Mouse (Mus musculus) natural killer cell, adult 2 months (primary cell): ENCODE results near the gene Sfrp5.

ENCODE experiments used
- DNase-seq, 2 experiments: peaks; one replicate each; pipeline ENCODE4 v3.0.0; 2022; ENCODE audit warnings: low spot score in 2 of 2

Gene Sfrp5

DNA sequence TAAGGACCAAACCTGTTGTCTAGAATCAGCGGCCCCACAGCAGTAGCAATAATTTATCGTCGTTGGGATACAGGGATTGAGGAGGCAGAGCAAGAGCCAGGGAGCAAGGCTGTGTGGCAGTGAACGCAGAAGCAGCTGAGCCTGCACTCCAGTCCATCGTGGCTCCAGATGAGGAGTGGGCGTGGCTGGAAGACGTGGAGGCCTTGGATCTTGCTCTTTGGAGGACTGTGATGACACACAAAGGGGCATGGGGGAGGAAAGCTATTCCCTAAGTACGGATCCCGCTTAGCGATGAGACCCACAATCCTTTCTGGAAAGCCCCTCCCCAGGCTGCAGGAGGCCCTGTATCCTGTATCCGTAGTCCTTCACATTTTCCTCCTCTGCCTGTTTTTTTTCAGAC, 4.0 kb downstream of the Sfrp5 start:
- DNase-seq = no peak

GRCm38 (mm10) chr19:42197066-42197465, 5.0 kb downstream of the Sfrp5 start:
- no peak for DNase-seq

DNA sequence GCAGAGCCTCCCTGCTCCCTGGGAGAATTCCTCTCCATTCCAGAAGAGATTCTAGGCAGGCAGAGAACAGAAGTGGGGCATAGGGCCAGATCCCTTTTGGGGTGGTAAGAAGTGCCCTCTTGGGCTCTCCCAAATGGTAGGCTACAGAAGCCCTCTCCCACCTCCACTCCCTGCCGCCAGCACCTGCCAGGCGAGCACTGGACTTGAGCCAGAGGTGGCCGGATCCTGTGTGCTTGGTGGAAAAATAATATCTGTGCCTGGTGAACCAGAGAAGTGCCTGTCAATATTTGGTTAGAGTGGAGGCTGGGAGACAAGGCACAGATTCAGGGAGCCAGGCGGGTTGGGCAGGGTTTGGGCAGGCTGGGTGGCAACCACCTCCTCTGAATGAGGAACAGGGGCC, 5.7 kb downstream of the Sfrp5 start:
- DNase-seq = no peak

GRCm38 (mm10) chr19:42193311-42193710, 8.7 kb downstream of the Sfrp5 start:
- DNase-seq = no peak

- peak; percentile 42 to 49 for DNase-seq
Observed at GRCm38 (mm10) chr19:42190494-42190893, 11.6 kb downstream of the Sfrp5 start.

DNA sequence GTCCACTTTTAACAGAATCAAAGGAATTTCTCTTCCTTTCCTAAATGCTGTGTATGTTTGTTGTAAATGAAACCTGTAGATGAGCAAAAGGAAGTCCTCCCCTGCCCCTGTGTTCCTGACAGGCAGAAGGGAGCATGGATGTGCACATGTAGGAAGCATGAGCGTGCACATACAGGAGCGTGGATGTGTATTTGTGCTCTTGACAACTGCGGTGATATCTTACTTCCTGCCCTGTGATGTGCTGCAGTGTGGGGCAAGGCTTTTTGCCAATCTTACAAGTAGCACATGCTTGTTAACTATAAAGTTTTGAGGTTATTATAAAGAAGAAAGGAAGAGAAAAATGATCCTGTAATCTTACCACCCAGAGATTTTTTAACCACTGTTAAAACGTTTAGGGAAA, 12.3 kb downstream of the Sfrp5 start:
- no peak for DNase-seq

DNA sequence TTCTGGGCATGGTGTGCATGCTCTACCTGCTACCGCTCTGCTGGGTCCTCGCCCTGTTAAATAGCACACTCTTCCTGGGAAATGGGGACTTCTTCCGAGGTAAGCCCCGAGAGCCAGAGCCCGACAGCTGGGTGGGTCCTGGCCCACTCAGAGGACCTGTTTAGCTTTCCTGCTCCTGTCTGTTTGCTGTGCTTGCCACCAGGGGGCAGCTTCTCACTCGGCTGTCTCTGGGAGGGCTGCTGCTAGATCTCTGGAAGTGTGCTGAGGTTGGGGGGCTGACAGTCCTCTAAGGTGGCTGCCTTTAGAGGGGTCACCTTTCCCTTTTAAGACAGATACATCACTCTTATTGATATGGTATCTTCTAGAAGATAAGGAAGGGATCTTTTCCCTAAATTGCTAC, 19.4 kb downstream of the Sfrp5 start:
- no peak for DNase-seq

GRCm38 (mm10) chr19:42179356-42179755, 22.7 kb downstream of the Sfrp5 start:
- no peak for DNase-seq

GRCm38 (mm10) chr19:42177461-42177860, 24.6 kb downstream of the Sfrp5 start:
- DNase-seq = no peak

- no peak for DNase-seq
Observed at GRCm38 (mm10) chr19:42176841-42177240, 25.2 kb downstream of the Sfrp5 start.

DNA sequence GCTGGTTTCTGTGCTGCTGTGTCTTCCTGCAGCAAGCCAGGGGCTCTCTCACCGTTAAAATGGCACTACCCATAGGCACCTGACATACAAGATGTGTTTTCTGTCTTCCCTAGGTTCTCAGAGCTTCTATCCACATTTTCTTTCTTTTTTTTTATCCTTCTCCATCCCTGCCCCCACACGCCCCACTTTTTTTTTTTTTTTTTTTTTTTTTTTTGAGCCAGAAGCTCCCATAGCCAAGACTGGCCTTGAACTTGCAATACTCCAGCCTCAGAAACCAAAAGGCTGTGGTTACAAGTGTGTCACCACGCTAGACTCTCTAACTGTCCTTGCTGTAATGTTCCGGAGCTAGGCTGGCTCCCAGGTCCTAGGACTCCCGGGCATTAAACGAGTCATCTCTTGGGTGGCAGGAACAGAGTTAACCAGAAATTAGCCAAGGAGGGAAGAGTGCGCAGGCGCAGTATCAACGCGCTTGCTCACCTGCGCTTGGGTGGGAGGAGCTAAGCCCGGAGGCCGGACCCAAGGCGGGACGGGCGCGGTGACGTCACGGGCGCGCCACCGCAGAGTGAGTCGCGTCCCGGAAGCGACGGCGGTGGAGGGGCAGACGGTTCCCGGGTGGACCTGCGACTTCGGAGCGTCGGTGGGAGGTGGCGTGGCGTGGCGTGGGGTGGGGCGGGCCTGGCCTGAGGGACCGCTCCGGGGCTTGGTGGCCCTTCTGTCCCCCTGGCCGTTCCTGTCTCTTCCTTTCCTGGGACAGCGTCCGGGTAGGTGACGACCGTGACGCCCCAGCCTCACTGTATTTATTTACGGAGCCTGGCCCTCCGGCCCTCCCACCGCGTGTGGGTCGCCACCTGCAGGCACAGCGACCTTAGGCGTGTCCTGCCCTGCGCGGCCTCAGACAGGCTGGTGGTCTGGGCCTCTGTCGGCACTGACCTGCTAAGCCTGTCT, 31.8 kb downstream of the Sfrp5 start:
- peak; percentile 92 to 95 for DNase-seq

- DNase-seq = no peak
Observed at GRCm38 (mm10) chr19:42169322-42169975, 32.6 kb downstream of the Sfrp5 start.

- no peak for DNase-seq
Observed at GRCm38 (mm10) chr19:42167489-42167888, 34.6 kb downstream of the Sfrp5 start.

DNA sequence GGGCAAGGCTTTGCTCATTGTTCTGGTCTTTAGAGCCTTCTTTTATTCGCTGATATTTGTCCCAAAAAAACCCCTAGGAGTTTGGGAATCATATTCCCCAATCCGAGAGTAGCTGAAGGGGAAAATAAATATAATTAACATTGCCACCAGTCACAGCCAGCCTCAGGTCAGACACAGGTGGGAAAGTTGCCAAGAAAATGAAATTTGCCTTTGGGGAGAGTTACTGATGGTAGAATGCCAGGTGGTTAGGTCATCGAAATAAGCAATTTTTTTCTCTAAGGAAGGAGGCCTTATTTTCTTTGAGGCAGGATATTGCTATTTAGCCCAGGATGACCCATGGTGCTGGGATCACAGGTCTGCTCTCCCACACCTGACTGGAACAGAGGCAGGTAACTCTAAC, 35.3 kb downstream of the Sfrp5 start:
- no peak for DNase-seq

DNA sequence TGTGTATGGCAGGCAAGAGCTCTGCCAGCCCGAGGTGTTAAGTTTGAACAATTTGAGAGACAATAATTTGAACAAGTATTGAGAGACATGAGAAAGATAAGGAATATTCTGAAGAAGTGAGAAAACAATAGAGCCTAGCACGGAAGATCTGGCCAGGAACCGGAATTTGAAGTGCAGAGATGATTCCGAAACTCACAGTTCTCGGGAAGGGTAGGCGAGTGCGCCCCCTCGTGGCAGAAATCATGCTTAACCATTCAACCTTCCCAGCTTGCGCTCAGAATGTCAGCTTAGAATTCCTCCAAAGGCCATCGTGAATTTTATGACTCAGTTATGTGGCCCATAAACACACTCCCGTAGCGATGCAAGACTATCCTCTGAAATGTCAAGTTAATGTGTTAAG, 35.9 kb downstream of the Sfrp5 start:
- peak; percentile 72 to 79 for DNase-seq

DNA sequence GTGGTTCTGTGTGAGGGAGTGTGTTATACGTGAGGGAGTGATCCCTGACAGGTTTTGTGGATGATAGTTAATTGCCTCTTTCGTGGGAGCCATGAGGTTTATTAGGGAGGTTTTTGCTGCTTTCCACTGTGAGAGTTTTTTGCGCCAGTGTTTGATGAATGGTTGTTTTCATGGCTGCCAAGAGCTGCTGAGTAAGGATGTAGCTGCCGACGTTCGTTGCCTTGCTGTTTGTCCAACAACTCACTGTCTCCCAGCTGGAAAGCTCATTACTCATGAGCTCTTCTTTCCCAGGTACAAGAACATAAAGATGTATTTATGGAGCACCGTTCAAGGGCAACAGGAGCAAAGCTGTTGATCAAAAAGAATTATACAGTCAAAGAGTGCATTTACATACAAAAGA, 37.9 kb downstream of the Sfrp5 start:
- DNase-seq = no peak

- DNase-seq = no peak
Observed at GRCm38 (mm10) chr19:42163764-42164163, 38.3 kb downstream of the Sfrp5 start, which contains the start of gene Zfyve27. Gene Zfyve27 (plus strand): TSS chr19:42163951.

GRCm38 (mm10) chr19:42158246-42159017, 43.6 kb downstream of the Sfrp5 start:
- no peak for DNase-seq

DNA sequence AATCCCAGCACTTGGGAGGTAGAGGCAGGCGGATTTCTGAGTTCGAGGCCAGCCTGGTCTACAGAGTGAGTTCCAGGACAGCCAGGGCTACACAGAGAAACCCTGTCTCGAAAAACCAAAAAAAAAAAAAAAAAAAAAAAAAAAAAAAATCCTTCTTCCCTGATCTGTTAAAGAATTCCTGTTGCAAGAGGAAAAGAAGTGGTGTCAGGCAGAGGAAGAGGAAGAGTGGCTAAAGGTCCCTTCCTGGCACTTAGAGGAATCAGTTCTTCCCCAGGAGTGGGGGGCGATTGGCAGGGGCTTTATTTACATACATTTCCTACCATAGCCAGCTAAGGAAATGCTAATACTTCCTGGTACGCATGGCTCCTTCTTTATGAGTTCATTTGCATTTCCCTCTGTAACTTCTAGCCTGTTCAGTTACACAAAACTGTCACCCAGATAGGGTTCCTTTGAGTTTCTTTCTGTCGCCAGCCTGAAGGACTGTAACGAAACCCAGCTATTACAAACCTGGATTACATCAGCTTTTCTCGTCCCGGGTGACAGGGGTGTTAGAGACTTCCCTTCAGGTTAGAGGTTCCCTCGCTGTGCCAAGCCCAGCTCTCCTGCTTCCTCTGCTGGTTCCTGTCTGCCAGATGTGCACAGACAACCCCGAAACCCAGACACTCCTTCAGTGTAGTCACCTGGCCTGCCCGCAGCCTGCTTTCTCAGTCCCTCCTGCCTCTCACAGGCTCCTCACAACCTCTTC, 44.4 kb downstream of the Sfrp5 start:
- DNase-seq = no peak

DNA sequence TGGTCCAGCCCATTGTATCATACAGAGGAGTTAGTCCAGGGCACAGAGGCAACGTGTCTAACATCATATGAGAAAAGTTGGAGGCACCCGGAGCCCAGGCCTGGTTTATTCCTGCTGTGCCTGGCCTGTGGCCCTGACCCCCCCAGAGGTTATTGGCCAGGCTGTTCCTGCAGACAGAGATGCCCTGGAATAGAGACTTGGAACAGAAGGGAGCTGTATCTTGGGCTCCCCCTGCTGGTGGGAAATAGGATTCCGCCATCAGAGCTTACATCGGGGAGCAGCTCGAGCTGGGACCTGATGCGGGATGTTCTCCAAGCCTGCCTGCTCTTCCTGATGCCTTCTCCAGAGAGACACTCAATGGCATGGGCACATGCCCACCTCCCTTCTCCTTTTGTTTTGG, 50.1 kb downstream of the Sfrp5 start:
- DNase-seq = peak; percentile 57 to 72

GRCm38 (mm10) chr19:42148569-42148860, 53.5 kb downstream of the Sfrp5 start:
- no peak for DNase-seq
